Mouse (Mus musculus): ENCODE results near the gene Gm20388. TPM values are rescaled to one million over a fixed set of nuclear protein-coding genes. Genes with fewer than 3 reads are reported as not detected.
A peak's percentile ranks its signal among the peaks of the same experiment; 100 is the strongest.

Gene Gm20388
- total and polyA plus RNA-seq, 3 experiments: 0.02 to 0.05 TPM; not detected in 1

DNA sequence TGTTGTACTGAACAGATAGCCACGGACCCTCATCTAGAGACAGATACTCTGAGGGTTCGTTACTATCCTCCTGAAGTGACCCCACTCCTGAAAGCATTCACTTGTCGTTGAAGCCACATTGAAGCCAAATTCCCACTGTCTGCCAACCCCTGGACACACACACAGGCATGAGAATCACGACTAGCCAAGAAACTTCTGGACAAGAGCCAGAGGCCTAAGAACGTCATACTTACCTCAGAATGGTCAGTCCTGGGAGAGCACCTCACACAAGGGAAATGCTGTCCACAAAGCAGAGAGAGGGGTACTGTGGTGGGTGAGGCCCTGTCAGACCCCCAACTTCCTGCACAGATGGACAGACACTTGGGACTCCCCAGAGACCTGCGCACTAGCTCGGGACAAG, 1985.3 kb downstream of the Gm20388 start:
- H3K4me1 ChIP-seq (ENCODE audit: insufficient read depth, low read depth, low read length): peaks cover 57% of the 10 kb centered on the region
- no peaks in the 10 kb centered on the region for H3K27me3 ChIP-seq (ENCODE audit: insufficient read depth, low read length)
- DNase-seq (ENCODE audit: low spot score): no peak
- no peak overlapping the region for H3K4me3 ChIP-seq (ENCODE audit: low read depth, low read length)
- TF ChIP-seq GATA1 (IDR thresholded peaks at IDR 0.05; ENCODE audit: borderline replicate concordance, low read length) (no peak), GATA2 (IDR thresholded peaks at IDR 0.05; ENCODE audit: borderline replicate concordance, low read depth, low read length) (no peak), CTCF (IDR thresholded peaks at IDR 0.05; ENCODE audit: low read depth, low read length) (no peak), POLR2AphosphoS5 (IDR thresholded peaks at IDR 0.05; ENCODE audit: insufficient replicate concordance, low read depth, low read length) (no peak), TAL1 (conservative IDR thresholded peaks at IDR 0.05; ENCODE audit: low read depth, low read length) (no peak)
- H3K9me3 ChIP-seq (replicated peaks): no peaks in the 10 kb centered on the region
- no peak for ATAC-seq (ENCODE audit: extremely low read depth, insufficient number of reproducible peaks, low FRiP score, poor library complexity, severe bottlenecking)
- peaks cover 96% of the 10 kb centered on the region for H3K36me3 ChIP-seq (replicated peaks)

DNA sequence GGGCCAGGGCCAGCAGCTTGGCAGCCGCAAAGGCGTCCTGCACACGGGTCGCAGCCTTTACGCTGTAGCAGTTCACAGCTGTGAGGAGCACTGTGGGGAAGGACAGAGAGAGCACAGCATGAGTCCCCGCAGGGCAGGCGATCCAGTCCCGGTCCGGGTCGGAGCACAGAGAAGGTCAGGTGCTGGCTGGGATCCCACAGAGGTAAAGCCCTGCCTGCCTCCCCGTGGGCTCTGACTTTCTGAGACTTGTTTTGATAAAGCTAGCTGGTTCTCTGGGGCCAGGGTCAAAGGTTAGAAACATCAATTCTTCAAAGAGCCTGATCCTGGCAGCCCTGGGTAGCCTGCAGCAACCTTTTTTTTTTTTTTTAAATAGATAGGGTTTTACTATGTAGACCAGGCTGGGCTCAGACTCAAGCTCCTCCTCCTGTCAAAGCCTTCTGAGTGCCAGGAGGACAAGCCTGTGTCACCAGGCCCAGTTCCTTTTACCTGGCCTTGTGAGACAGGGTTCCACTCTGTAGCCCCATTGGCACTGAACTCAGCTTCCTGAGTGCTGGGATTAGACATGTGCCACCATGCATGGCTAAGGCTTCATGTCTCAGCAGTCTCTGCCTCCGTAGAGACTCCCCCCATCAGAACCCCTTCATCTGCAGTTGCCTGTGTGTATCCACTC, 1986.0 kb downstream of the Gm20388 start:
- peaks cover 64% of the 10 kb centered on the region for H3K4me1 ChIP-seq (ENCODE audit: insufficient read depth, low read depth, low read length)
- H3K4me3 ChIP-seq (ENCODE audit: low read depth, low read length): no peak overlapping the region
- peaks cover 96% of the 10 kb centered on the region for H3K36me3 ChIP-seq (replicated peaks)
- no peak for ATAC-seq (ENCODE audit: extremely low read depth, insufficient number of reproducible peaks, low FRiP score, poor library complexity, severe bottlenecking)
- H3K9me3 ChIP-seq (replicated peaks): no peaks in the 10 kb centered on the region
- no peak for DNase-seq (ENCODE audit: low spot score)
- no peaks in the 10 kb centered on the region for H3K27me3 ChIP-seq (ENCODE audit: insufficient read depth, low read length)
- TF ChIP-seq GATA2 (IDR thresholded peaks at IDR 0.05; ENCODE audit: borderline replicate concordance, low read depth, low read length) (no peak), TAL1 (conservative IDR thresholded peaks at IDR 0.05; ENCODE audit: low read depth, low read length) (no peak), GATA1 (IDR thresholded peaks at IDR 0.05; ENCODE audit: borderline replicate concordance, low read length) (no peak), POLR2AphosphoS5 (IDR thresholded peaks at IDR 0.05; ENCODE audit: insufficient replicate concordance, low read depth, low read length) (no peak), CTCF (IDR thresholded peaks at IDR 0.05; ENCODE audit: low read depth, low read length) (no peak)

DNA sequence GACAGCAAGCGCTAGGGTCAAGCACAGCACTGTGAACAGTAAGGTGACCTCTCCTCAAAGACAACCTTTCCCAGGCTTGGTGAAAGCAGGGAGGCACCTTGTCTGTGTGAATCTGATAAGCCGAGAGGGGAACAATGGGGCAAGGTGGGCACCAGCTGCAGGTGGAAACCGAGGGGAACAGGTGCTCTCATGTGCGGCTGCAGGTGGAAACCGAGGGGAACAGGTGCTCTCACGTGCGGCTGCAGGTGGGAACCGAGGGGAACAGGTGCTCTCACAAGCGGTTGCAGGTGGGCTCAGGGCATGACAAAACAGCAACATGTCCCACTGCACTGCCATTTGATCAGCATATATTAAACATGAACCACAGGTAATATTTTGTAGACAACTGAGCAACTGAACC, 1986.6 kb downstream of the Gm20388 start:
- Histone ChIP-seq H3K4me1 (ENCODE audit: insufficient read depth, low read depth, low read length) (peaks cover 70% of the 10 kb centered on the region), H3K9me3 (replicated peaks) (no peaks in the 10 kb centered on the region), H3K4me3 (ENCODE audit: low read depth, low read length) (peak overlapping the region; percentile 10; the same call in 1 of the 2 replicates), H3K36me3 (replicated peaks) (peaks cover 96% of the 10 kb centered on the region), H3K27me3 (ENCODE audit: insufficient read depth, low read length) (no peaks in the 10 kb centered on the region)
- no peak for TF ChIP-seq POLR2AphosphoS5 (IDR thresholded peaks at IDR 0.05; ENCODE audit: insufficient replicate concordance, low read depth, low read length)
- TF ChIP-seq GATA1 (IDR thresholded peaks at IDR 0.05; ENCODE audit: borderline replicate concordance, low read length): no peak
- no peak for TF ChIP-seq GATA2 (IDR thresholded peaks at IDR 0.05; ENCODE audit: borderline replicate concordance, low read depth, low read length)
- no peak for TF ChIP-seq CTCF (IDR thresholded peaks at IDR 0.05; ENCODE audit: low read depth, low read length)
- TF ChIP-seq TAL1 (conservative IDR thresholded peaks at IDR 0.05; ENCODE audit: low read depth, low read length): no peak
- ATAC-seq (ENCODE audit: extremely low read depth, insufficient number of reproducible peaks, low FRiP score, poor library complexity, severe bottlenecking) (no peak), DNase-seq (ENCODE audit: low spot score) (no peak)

GRCm38 (mm10) chr8:121897871-121898381, 1987.3 kb downstream of the Gm20388 start:
- H3K36me3 ChIP-seq (replicated peaks): peaks cover 96% of the 10 kb centered on the region
- no peaks in the 10 kb centered on the region for H3K27me3 ChIP-seq (ENCODE audit: insufficient read depth, low read length)
- H3K4me1 ChIP-seq (ENCODE audit: insufficient read depth, low read depth, low read length): peaks cover 76% of the 10 kb centered on the region
- peak overlapping the region; percentile 65; the same call in 1 of the 2 replicates for H3K4me3 ChIP-seq (ENCODE audit: low read depth, low read length)
- TF ChIP-seq GATA2 (IDR thresholded peaks at IDR 0.05; ENCODE audit: borderline replicate concordance, low read depth, low read length) (no peak), GATA1 (IDR thresholded peaks at IDR 0.05; ENCODE audit: borderline replicate concordance, low read length) (no peak), POLR2AphosphoS5 (IDR thresholded peaks at IDR 0.05; ENCODE audit: insufficient replicate concordance, low read depth, low read length) (no peak), TAL1 (conservative IDR thresholded peaks at IDR 0.05; ENCODE audit: low read depth, low read length) (no peak), CTCF (IDR thresholded peaks at IDR 0.05; ENCODE audit: low read depth, low read length) (no peak)
- peak; percentile 48 for DNase-seq (ENCODE audit: low spot score)
- no peaks in the 10 kb centered on the region for H3K9me3 ChIP-seq (replicated peaks)
- ATAC-seq (ENCODE audit: extremely low read depth, insufficient number of reproducible peaks, low FRiP score, poor library complexity, severe bottlenecking): no peak

DNA sequence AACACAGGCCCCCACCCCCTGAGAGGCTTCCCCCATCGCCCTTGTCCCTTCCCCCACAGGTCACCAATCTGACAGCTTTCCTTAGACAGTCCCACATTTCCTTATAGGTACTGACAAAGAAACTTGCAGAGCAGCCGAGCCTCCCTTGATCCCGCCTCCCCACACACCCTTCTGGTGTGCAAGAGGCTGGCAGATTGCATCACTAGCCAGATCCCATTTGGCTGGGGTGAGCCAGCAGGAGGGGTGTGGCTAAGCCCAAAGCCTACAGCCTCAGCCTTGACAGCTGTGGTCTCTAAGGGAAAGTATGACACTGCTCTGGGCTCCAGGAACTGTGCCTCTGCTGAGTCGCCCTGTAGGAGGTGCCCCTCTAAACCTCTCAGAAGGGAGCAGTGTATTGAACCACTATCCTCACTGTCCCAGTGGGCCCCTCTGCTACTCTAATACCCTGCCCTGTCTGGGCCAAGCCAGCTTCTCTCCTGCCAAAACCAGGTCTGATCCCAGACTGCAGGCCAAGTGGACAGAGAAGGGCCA, 1987.8 kb downstream of the Gm20388 start:
- Histone ChIP-seq H3K27me3 (ENCODE audit: insufficient read depth, low read length) (no peaks in the 10 kb centered on the region), H3K9me3 (replicated peaks) (no peaks in the 10 kb centered on the region), H3K4me3 (ENCODE audit: low read depth, low read length) (peak overlapping the region; percentile 65; the same call in 1 of the 2 replicates), H3K36me3 (replicated peaks) (peaks cover 96% of the 10 kb centered on the region), H3K4me1 (ENCODE audit: insufficient read depth, low read depth, low read length) (peaks cover 78% of the 10 kb centered on the region)
- TF ChIP-seq CTCF (IDR thresholded peaks at IDR 0.05; ENCODE audit: low read depth, low read length) (no peak), GATA1 (IDR thresholded peaks at IDR 0.05; ENCODE audit: borderline replicate concordance, low read length) (no peak), TAL1 (conservative IDR thresholded peaks at IDR 0.05; ENCODE audit: low read depth, low read length) (no peak)
- ATAC-seq (ENCODE audit: extremely low read depth, insufficient number of reproducible peaks, low FRiP score, poor library complexity, severe bottlenecking) (peak; percentile 83), DNase-seq (ENCODE audit: low spot score) (peak; percentile 91)

DNA sequence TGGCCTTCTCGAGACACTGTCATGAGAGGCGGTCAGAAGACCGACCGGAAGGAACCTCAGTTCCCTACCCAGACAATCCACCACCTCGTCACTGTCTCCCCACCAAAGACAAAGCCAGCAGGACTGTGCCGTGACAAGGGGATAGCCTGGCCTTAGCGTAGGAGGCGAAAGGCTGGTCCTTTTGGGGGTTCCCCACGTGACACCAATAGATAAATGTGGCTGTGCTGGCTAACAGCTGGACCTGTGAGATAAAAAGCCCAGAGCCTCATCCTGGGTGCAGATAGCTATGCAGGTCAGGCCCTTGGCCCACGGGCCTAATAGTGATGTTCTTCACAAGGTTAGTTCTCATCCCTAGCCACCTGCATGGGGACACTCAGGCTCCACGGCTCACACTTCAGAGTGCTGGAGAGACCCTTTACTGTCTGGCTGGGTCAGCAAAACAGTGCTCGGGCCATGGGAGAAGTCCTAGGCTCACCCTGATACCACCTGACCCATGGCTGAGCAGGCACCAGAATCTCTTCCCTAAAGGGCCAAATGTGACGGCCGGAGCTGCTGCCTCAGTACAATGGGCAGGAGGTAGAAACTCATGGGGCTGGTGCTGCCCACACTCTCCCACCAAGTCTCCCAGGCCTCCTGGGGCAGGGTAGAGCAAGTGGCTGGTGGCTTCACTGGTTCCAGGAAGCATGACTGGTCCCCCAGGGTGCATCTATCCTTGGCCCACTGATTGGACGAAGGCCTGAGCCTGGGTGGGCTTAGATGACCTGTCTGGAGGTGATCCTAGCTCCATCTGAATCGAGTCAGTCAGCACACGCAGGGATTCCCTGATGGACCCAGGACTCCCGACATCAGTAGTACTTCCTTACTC, 1988.8 kb downstream of the Gm20388 start:
- Histone ChIP-seq H3K9me3 (replicated peaks) (no peaks in the 10 kb centered on the region), H3K36me3 (replicated peaks) (peaks cover 96% of the 10 kb centered on the region), H3K27me3 (ENCODE audit: insufficient read depth, low read length) (no peaks in the 10 kb centered on the region), H3K4me3 (ENCODE audit: low read depth, low read length) (peak overlapping the region; percentile 65; the same call in 1 of the 2 replicates), H3K4me1 (ENCODE audit: insufficient read depth, low read depth, low read length) (peaks cover 88% of the 10 kb centered on the region)
- ATAC-seq (ENCODE audit: extremely low read depth, insufficient number of reproducible peaks, low FRiP score, poor library complexity, severe bottlenecking) (peak; percentile 62), DNase-seq (ENCODE audit: low spot score) (peak; percentile 70)
- TF ChIP-seq GATA2 (IDR thresholded peaks at IDR 0.05; ENCODE audit: borderline replicate concordance, low read depth, low read length) (no peak), TAL1 (conservative IDR thresholded peaks at IDR 0.05; ENCODE audit: low read depth, low read length) (peak; percentile 92)

Data from G1E (cell line).